Mouse (Mus musculus) liver, embryonic 14.5 days (tissue): ENCODE results near the gene Kif24.

Experiments used
- CTCF ChIP-seq: IDR thresholded peaks from 2 replicates; pipeline ENCODE4 v1.5.1; 2016; ENCODE audit warnings: antibody characterized with exemption, low read depth, control low read depth
- EP300 ChIP-seq: IDR thresholded peaks from 2 replicates; pipeline ENCODE4 v1.6.1; 2016; ENCODE audit warnings: antibody characterized with exemption, low read depth

- no peak for TF ChIP-seq CTCF
- no peak for TF ChIP-seq EP300
Observed at GRCm38 (mm10) chr4:41386412-41386975, 78.2 kb downstream of the Kif24 start.
